ENCODE assay signal across 8 mouse cellular contexts in the genomic region with DNA sequence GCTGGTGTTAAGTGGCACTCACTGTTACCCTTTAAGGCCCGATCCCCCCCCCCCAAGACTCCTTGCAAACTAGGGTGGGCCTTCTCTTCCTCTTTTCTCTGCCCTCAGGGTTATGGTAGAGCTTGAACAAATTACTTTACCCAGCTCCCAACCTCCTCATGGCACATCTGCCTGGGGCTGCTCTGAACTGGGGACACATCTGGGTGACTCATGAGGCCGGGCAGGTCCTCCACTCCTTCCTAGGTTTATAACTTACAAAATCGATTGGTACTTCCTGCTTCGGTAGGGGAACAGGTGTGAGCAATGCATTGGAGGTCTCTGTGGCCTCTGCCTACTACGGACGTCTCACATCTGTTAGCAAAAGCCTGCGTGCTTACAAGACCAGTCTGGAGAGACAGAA. TPM values are rescaled to one million over a fixed set of nuclear protein-coding genes. Genes with fewer than 3 reads are reported as not detected.
DNase-seq lines count a peak whose midpoint lies in the region; ATAC-seq and TF ChIP-seq lines count a peak whose summit lies in the region.

No protein-coding gene starts in this region.

- peaks cover 4% of the 10 kb centered on the region; the same call in 1 of the 2 replicates for H3K27me3 ChIP-seq in hindbrain, embryonic 12.5 days
- no peaks in the 10 kb centered on the region for H3K27me3 ChIP-seq in midbrain, embryonic 14.5 days (ENCODE audit: control insufficient read depth, insufficient read depth, low read length)

- no peak overlapping the region for H3K27ac ChIP-seq in bone marrow, adult 2 months (ENCODE audit: control insufficient read depth, insufficient read depth, low read depth, low read length, poor library complexity)
- no peak overlapping the region for H3K27ac ChIP-seq in hindbrain, embryonic 12.5 days
- no peak overlapping the region for H3K27ac ChIP-seq in midbrain, embryonic 14.5 days (replicated peaks; ENCODE audit: low read depth, low read length)

- peak; percentile 32 for DNase-seq in kidney, adult 18-20 months
- no peak for DNase-seq in kidney, postnatal 14 days
- no peak for DNase-seq in midbrain, embryonic 14.5 days
- no peak for DNase-seq in adrenal gland, postnatal 25 days
- no peak for DNase-seq in left cerebral cortex, postnatal 4 days
- no peak for DNase-seq in lung, postnatal 14 days

- H3K4me3 ChIP-seq in bone marrow, adult 2 months (replicated peaks; ENCODE audit: control insufficient read depth, low read depth, low read length) = peak overlapping the region; percentile 83
- H3K4me3 ChIP-seq in hindbrain, embryonic 12.5 days = peak overlapping the region; percentile 83
- peak overlapping the region; percentile 87 for H3K4me3 ChIP-seq in midbrain, embryonic 14.5 days (replicated peaks; ENCODE audit: low read depth, low read length)

- no peaks in the 10 kb centered on the region for H3K9me3 ChIP-seq in hindbrain, embryonic 12.5 days (replicated peaks)
- no peaks in the 10 kb centered on the region for H3K9me3 ChIP-seq in midbrain, embryonic 14.5 days (ENCODE audit: control insufficient read depth, low read length)

- peak overlapping the region; percentile 97 for H3K4me2 ChIP-seq in hindbrain, embryonic 12.5 days (replicated peaks)
- peak overlapping the region; percentile 96 for H3K4me2 ChIP-seq in midbrain, embryonic 14.5 days (ENCODE audit: low read length)

- H3K9ac ChIP-seq in hindbrain, embryonic 12.5 days = peak overlapping the region; percentile 89
- H3K9ac ChIP-seq in midbrain, embryonic 14.5 days (replicated peaks; ENCODE audit: low read length) = peak overlapping the region; percentile 40

- H3K36me3 ChIP-seq in hindbrain, embryonic 12.5 days = no peaks in the 10 kb centered on the region; the same call in 1 of the 2 replicates
- H3K36me3 ChIP-seq in midbrain, embryonic 14.5 days (ENCODE audit: control insufficient read depth, insufficient read depth, low read length) = no peaks in the 10 kb centered on the region

- no peak for ATAC-seq in hindbrain, embryonic 12.5 days (ENCODE audit: low FRiP score)
- ATAC-seq in midbrain, embryonic 14.5 days (ENCODE audit: low FRiP score, low TSS enrichment) = no peak

- intact Hi-C loops in left cerebral cortex, postnatal 4 days (cut with DNase I) = no loop called here

- TF ChIP-seq CTCF in bone marrow, adult 2 months (IDR thresholded peaks at IDR 0.05; ENCODE audit: control insufficient read depth, insufficient read depth, low read length) = no peak

- WGBS in bone marrow, adult 2 months = 31% methylated on average over 7 of the region's 7 CpGs
- 81% methylated on average over 7 of the region's 7 CpGs for WGBS in hindbrain, embryonic 12.5 days
- WGBS in midbrain, embryonic 14.5 days = 68% methylated on average over 7 of the region's 7 CpGs

- H3K4me1 ChIP-seq in bone marrow, adult 2 months (ENCODE audit: control insufficient read depth, insufficient read depth, low read length) = peaks cover 3% of the 10 kb centered on the region; the same call in 1 of the 2 replicates
- peaks cover 68% of the 10 kb centered on the region for H3K4me1 ChIP-seq in hindbrain, embryonic 12.5 days
- H3K4me1 ChIP-seq in midbrain, embryonic 14.5 days (ENCODE audit: control insufficient read depth, insufficient read depth, low read length) = peaks cover 53% of the 10 kb centered on the region

- TF ChIP-seq POLR2A in bone marrow, adult 2 months (IDR thresholded peaks at IDR 0.05; ENCODE audit: borderline replicate concordance, control insufficient read depth, low read depth, low read length) = no peak

RNA-seq across cellular contexts. Expression of a gene that starts 3.0 kb away (rescaled TPM):
- 42.4 and 47.6 TPM in 2 replicates for polyA plus RNA-seq in bone marrow, adult 2 months (2011; ENCODE audit: insufficient read depth, insufficient read length, low replicate concordance, missing spikeins)
- 20.5 and 22.0 TPM in 2 replicates for polyA plus RNA-seq in hindbrain, embryonic 12.5 days (2016; fragmentation: Nextera tagmentation; extraction: Ambion mirVana)
- polyA plus RNA-seq in midbrain, embryonic 14.5 days (2014; fragmentation: Nextera tagmentation; extraction: Ambion mirVana) = 18.2 and 18.5 TPM in 2 replicates
- total RNA-seq in adrenal gland, postnatal 25 days (2021) = 140 and 171 TPM in 2 replicates
- total RNA-seq in left cerebral cortex, postnatal 4 days (2021) = 10 to 100 TPM; 88.1 to 90.1 TPM
